ENCODE assay signal across 8 mouse cellular contexts in the genomic region with DNA sequence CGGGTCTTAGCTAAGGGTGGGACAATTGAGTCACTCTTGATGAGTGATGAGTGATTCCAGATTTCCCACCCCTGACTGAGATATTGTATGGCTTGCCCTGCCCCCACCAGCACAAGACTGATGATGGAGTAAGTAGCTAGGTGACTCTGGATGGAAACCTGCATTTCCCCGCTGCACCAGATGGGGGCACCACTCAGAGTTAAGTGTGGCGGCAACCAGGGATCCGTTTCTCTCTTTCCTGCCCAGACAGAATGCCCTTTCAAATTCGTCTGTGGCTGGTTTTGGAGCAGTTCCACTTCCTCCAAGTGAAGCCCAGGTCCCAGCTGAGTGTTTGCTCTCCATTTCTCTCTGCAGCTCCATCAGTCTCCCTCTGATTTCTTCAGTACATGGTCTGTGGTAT. TPM values are rescaled to one million over a fixed set of nuclear protein-coding genes. Genes with fewer than 3 reads are reported as not detected.
DNase-seq lines count a peak whose midpoint lies in the region; ATAC-seq and TF ChIP-seq lines count a peak whose summit lies in the region.

No protein-coding gene starts in this region.

- DNase-seq in hindbrain, postnatal 0 days (ENCODE audit: low spot score), result peak; percentile 38
- DNase-seq in NIH3T3 (ENCODE audit: low read depth), result peak; percentile 75
- peak; percentile 66 for DNase-seq in embryonic facial prominence, embryonic 10.5 days (ENCODE audit: low spot score)
- peak; percentile 89 for DNase-seq in liver, postnatal 0 days
- peak; percentile 56 for DNase-seq in right cerebral cortex, postnatal 14 days

- no peak overlapping the region for H3K27ac ChIP-seq in hindbrain, postnatal 0 days
- H3K27ac ChIP-seq in hindbrain, embryonic 13.5 days, result no peak overlapping the region
- no peak overlapping the region for H3K27ac ChIP-seq in embryonic facial prominence, embryonic 10.5 days (replicated peaks)
- H3K27ac ChIP-seq in intestine, embryonic 15.5 days, result no peak overlapping the region
- H3K27ac ChIP-seq in liver, postnatal 0 days (ENCODE audit: low read depth), result peak overlapping the region; percentile 69; the same call in 1 of the 2 replicates

- no peaks in the 10 kb centered on the region for H3K36me3 ChIP-seq in hindbrain, postnatal 0 days (ENCODE audit: insufficient read depth, low read length)
- no peaks in the 10 kb centered on the region for H3K36me3 ChIP-seq in hindbrain, embryonic 13.5 days
- H3K36me3 ChIP-seq in embryonic facial prominence, embryonic 10.5 days (replicated peaks), result peaks cover 20% of the 10 kb centered on the region
- H3K36me3 ChIP-seq in intestine, embryonic 15.5 days, result no peaks in the 10 kb centered on the region
- no peaks in the 10 kb centered on the region; the same call in 1 of the 2 replicates for H3K36me3 ChIP-seq in liver, postnatal 0 days (replicated peaks; ENCODE audit: insufficient read depth, low read length)

- H3K4me3 ChIP-seq in hindbrain, postnatal 0 days (ENCODE audit: low read length), result no peak overlapping the region
- H3K4me3 ChIP-seq in hindbrain, embryonic 13.5 days, result no peak overlapping the region
- H3K4me3 ChIP-seq in embryonic facial prominence, embryonic 10.5 days, result no peak overlapping the region
- H3K4me3 ChIP-seq in intestine, embryonic 15.5 days (replicated peaks), result no peak overlapping the region
- H3K4me3 ChIP-seq in liver, postnatal 0 days (ENCODE audit: low read depth, low read length), result peak overlapping the region; percentile 30

- no peak overlapping the region for H3K9ac ChIP-seq in hindbrain, postnatal 0 days (replicated peaks; ENCODE audit: low read length)
- no peak overlapping the region for H3K9ac ChIP-seq in hindbrain, embryonic 13.5 days
- no peak overlapping the region for H3K9ac ChIP-seq in intestine, embryonic 15.5 days
- H3K9ac ChIP-seq in liver, postnatal 0 days (replicated peaks), result peak overlapping the region; percentile 58; the same call in 1 of the 2 replicates

- ATAC-seq in hindbrain, postnatal 0 days, result no peak
- ATAC-seq in hindbrain, embryonic 13.5 days (ENCODE audit: low FRiP score), result no peak
- ATAC-seq in intestine, embryonic 15.5 days, result 0 out of 2 replicates have a peak, but pooled peaks have one; percentile 42
- ATAC-seq in liver, postnatal 0 days, result peak; percentile 73
- ATAC-seq in cerebellum, adult (ENCODE audit: insufficient number of reproducible peaks, low FRiP score, low TSS enrichment), result no peak

- peak; percentile 61 for TF ChIP-seq CTCF in hindbrain, postnatal 0 days (IDR thresholded peaks at IDR 0.05; ENCODE audit: low read depth)
- peak; percentile 89 for TF ChIP-seq CTCF in liver, postnatal 0 days (IDR thresholded peaks at IDR 0.05; ENCODE audit: low read depth)

- peaks cover 35% of the 10 kb centered on the region for H3K27me3 ChIP-seq in hindbrain, postnatal 0 days (ENCODE audit: insufficient read depth, low read length)
- peaks cover 54% of the 10 kb centered on the region for H3K27me3 ChIP-seq in hindbrain, embryonic 13.5 days
- H3K27me3 ChIP-seq in embryonic facial prominence, embryonic 10.5 days (replicated peaks; ENCODE audit: low read depth, poor library complexity, severe bottlenecking), result peaks cover 51% of the 10 kb centered on the region
- H3K27me3 ChIP-seq in intestine, embryonic 15.5 days (replicated peaks), result peaks cover 20% of the 10 kb centered on the region
- peaks cover 15% of the 10 kb centered on the region; the same call in 1 of the 2 replicates for H3K27me3 ChIP-seq in liver, postnatal 0 days (ENCODE audit: insufficient read depth, low read length)

- H3K4me2 ChIP-seq in hindbrain, postnatal 0 days (ENCODE audit: low read depth, low read length), result no peak overlapping the region
- no peak overlapping the region for H3K4me2 ChIP-seq in hindbrain, embryonic 13.5 days
- no peak overlapping the region for H3K4me2 ChIP-seq in intestine, embryonic 15.5 days (replicated peaks)
- peak overlapping the region; percentile 69 for H3K4me2 ChIP-seq in liver, postnatal 0 days (ENCODE audit: low read depth, low read length)

- no peaks in the 10 kb centered on the region for H3K9me3 ChIP-seq in hindbrain, postnatal 0 days (ENCODE audit: low read length)
- H3K9me3 ChIP-seq in hindbrain, embryonic 13.5 days, result no peaks in the 10 kb centered on the region
- no peaks in the 10 kb centered on the region for H3K9me3 ChIP-seq in embryonic facial prominence, embryonic 10.5 days
- H3K9me3 ChIP-seq in intestine, embryonic 15.5 days, result no peaks in the 10 kb centered on the region
- no peaks in the 10 kb centered on the region for H3K9me3 ChIP-seq in liver, postnatal 0 days (ENCODE audit: low read length)

- WGBS in hindbrain, postnatal 0 days, result 6% methylated on average over 5 of the region's 5 CpGs
- WGBS in hindbrain, embryonic 13.5 days, result 3% methylated on average over 5 of the region's 5 CpGs
- 4% methylated on average over 5 of the region's 5 CpGs for WGBS in embryonic facial prominence, embryonic 10.5 days
- 9% methylated on average over 5 of the region's 5 CpGs for WGBS in intestine, embryonic 15.5 days
- WGBS in liver, postnatal 0 days (ENCODE audit: insufficient replicate concordance), result 9% methylated on average over 5 of the region's 5 CpGs

- peaks cover 5% of the 10 kb centered on the region for H3K4me1 ChIP-seq in hindbrain, postnatal 0 days (ENCODE audit: insufficient read depth, low read length)
- peaks cover 5% of the 10 kb centered on the region for H3K4me1 ChIP-seq in hindbrain, embryonic 13.5 days (replicated peaks)
- peaks cover 17% of the 10 kb centered on the region for H3K4me1 ChIP-seq in embryonic facial prominence, embryonic 10.5 days
- H3K4me1 ChIP-seq in intestine, embryonic 15.5 days (replicated peaks), result 0 out of 2 replicates have a peak, but pooled peaks cover 7% of the 10 kb centered on the region
- H3K4me1 ChIP-seq in liver, postnatal 0 days (ENCODE audit: insufficient read depth), result peaks cover 37% of the 10 kb centered on the region

- TF ChIP-seq EP300 in liver, postnatal 0 days (IDR thresholded peaks at IDR 0.05; ENCODE audit: low read depth), result no peak

RNA-seq across cellular contexts. Expression of a gene that starts 8.5 kb away (rescaled TPM):
- total RNA-seq in hindbrain, postnatal 0 days (2014; rRNA removed), result 18.1 and 19.4 TPM in 2 replicates
- 1.1 and 1.6 TPM in 2 replicates for polyA plus RNA-seq in hindbrain, postnatal 0 days (2015; fragmentation: Nextera tagmentation; extraction: Ambion mirVana)
- polyA plus RNA-seq in hindbrain, embryonic 13.5 days (2015; fragmentation: Nextera tagmentation; extraction: Ambion mirVana), result 3.8 and 6.7 TPM in 2 replicates
- polyA plus RNA-seq in embryonic facial prominence, embryonic 10.5 days (2016; fragmentation: Nextera tagmentation; extraction: Ambion mirVana), result 1.7 and 1.9 TPM in 2 replicates
- polyA plus RNA-seq in intestine, embryonic 15.5 days (2015; fragmentation: Nextera tagmentation; extraction: Ambion mirVana), result 0.78 and 0.98 TPM in 2 replicates
- polyA plus RNA-seq in liver, postnatal 0 days (2015; fragmentation: Nextera tagmentation; extraction: Ambion mirVana), result 8.3 and 8.9 TPM in 2 replicates

RNA-seq across cellular contexts. Expression of a gene that starts 40.8 kb away (rescaled TPM):
- total RNA-seq in hindbrain, postnatal 0 days (2014; rRNA removed), result 0.58 and 5.2 TPM in 2 replicates
- 4.2 and 4.9 TPM in 2 replicates for polyA plus RNA-seq in hindbrain, postnatal 0 days (2015; fragmentation: Nextera tagmentation; extraction: Ambion mirVana)
- 5.5 and 10.3 TPM in 2 replicates for polyA plus RNA-seq in hindbrain, embryonic 13.5 days (2015; fragmentation: Nextera tagmentation; extraction: Ambion mirVana)
- 6.3 and 6.7 TPM in 2 replicates for polyA plus RNA-seq in embryonic facial prominence, embryonic 10.5 days (2016; fragmentation: Nextera tagmentation; extraction: Ambion mirVana)
- polyA plus RNA-seq in intestine, embryonic 15.5 days (2015; fragmentation: Nextera tagmentation; extraction: Ambion mirVana), result 133 and 159 TPM in 2 replicates
- 18.6 and 22.2 TPM in 2 replicates for polyA plus RNA-seq in liver, postnatal 0 days (2015; fragmentation: Nextera tagmentation; extraction: Ambion mirVana)

RNA-seq across cellular contexts. Expression of a gene that starts 47.8 kb away (rescaled TPM):
- 2.8 and 3.6 TPM in 2 replicates for total RNA-seq in hindbrain, postnatal 0 days (2014; rRNA removed)
- 2.3 and 2.8 TPM in 2 replicates for polyA plus RNA-seq in hindbrain, postnatal 0 days (2015; fragmentation: Nextera tagmentation; extraction: Ambion mirVana)
- 3.1 and 3.5 TPM in 2 replicates for polyA plus RNA-seq in hindbrain, embryonic 13.5 days (2015; fragmentation: Nextera tagmentation; extraction: Ambion mirVana)
- polyA plus RNA-seq in embryonic facial prominence, embryonic 10.5 days (2016; fragmentation: Nextera tagmentation; extraction: Ambion mirVana), result 19.3 and 20.5 TPM in 2 replicates
- 8.9 and 9.8 TPM in 2 replicates for polyA plus RNA-seq in intestine, embryonic 15.5 days (2015; fragmentation: Nextera tagmentation; extraction: Ambion mirVana)
- polyA plus RNA-seq in liver, postnatal 0 days (2015; fragmentation: Nextera tagmentation; extraction: Ambion mirVana), result 3.3 and 3.4 TPM in 2 replicates

Comparison
In these comparisons a context has a peak if more than half of its experiments do, and no peak if none do; other contexts are left out.
1. ATAC-seq: peak in intestine, embryonic 15.5 days (single experiment) and liver, postnatal 0 days (single experiment); none in hindbrain, postnatal 0 days (single experiment), hindbrain, embryonic 13.5 days (single experiment) and cerebellum, adult (single experiment).
2. DNase-seq: peak in every context shown above with its lines; median percentile 89 in liver, postnatal 0 days; 75 in NIH3T3; 66 in embryonic facial prominence, embryonic 10.5 days; 56 in right cerebral cortex, postnatal 14 days; 38 in hindbrain, postnatal 0 days.